Mouse (Mus musculus) cerebellum, postnatal 14 days (tissue): Measurements from ENCODE around the gene Ptgfr.

Experiments used
- DNase-seq, 2 experiments: peaks; one replicate each; pipeline ENCODE4 v3.0.0; 2021; ENCODE audit warnings: mixed read lengths in 2 of 2

Gene Ptgfr

DNA sequence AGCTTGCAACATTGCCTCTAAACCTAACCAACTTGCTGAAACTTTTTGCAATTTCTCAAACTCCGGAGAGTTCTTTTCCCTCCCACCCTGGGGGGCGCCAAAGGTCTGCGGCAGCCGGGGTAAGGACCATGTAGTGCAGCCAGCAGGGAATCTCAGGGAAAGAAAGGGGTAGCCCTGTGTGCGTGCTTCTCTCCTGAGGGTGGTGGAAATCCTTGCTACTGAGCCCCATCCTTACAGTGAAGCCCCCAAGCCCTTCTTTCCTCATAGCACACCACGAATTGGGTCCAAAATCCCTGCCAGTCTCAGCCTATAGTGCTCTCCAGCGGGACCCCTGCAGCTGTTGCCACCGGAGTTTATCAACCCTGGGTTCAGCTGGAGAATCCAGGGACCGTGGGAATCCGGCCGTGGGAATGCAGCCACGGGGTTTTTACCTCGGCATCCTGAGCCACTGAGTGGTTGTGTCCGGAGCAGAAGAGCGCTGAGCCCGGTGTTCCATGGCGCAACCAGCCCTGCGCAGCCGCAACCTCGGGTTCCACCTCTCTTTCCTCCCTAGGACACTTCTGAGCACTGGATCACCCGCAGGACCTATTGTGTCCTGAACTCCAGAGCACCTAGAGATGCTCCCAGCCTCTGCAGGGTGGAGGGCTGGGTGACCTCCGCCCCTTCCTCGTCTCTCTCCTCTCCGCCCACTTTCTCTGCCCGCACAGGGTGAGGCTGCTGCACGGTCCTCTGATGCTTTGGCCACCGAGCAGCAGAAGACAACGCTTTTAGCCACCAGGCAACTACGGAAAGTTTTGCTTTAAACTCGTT, at the start of gene Ptgfr:
Ptgfr (minus strand) TSS at position 760 of the 810 bp plus-strand sequence.
- peak; percentile 20 to 36 for DNase-seq

DNA sequence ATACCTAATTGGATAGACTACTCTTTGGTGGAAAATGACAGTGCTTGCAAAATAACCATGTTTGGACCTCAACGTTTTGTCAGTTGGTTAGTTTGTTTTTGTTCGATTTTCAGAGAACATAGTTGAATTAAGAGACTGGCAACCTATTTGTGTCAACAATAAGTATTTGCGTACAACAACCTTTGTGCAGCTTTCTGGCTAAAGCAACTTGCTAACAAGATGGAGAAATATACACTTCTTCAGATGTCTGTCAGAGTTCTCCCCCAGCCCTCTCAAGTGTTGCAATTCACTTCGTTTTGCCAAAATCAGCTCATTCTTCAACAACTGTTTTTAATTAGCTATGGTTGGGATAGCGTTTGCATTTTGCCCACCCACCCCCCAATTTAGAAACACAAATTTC, 46.5 kb upstream of the Ptgfr start:
- no peak for DNase-seq

DNA sequence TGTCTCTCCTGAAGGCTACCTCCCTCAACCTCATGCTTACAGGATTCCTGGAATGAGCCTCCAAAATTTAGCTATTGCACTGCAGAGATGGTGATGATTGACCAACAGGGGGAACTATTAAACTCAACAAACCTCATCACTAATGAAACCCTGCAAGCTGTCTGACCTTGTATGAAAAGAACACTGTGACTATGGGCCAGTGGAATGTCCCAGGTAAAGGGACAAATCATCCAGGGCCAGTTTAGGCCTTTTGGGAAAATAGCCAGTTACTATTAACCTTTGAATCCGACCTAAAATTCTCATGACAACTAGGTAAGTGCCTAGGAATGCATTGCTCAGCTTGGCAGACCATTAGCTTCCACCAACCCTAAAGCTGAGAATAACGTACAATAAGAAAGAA, 42.6 kb upstream of the Ptgfr start:
- DNase-seq = no peak

DNA sequence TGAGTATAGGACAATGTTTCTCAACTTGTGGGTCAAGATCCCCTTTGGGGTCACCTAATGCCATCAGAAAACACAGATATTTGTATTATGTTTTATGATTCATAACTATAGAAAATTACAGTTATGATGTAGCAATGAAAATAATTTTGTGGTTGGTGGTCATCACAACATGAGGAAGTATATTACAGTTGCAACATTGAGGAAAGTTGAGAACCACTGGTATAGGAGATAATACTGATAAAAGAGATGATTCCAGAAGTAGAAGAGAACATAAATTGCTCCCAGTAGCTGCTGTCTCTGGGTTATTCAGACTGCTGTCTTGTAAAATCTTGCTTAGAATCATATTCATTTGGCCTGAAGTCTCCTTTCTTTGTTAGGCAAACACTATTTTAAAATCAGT, 31.5 kb upstream of the Ptgfr start:
- DNase-seq = no peak

DNA sequence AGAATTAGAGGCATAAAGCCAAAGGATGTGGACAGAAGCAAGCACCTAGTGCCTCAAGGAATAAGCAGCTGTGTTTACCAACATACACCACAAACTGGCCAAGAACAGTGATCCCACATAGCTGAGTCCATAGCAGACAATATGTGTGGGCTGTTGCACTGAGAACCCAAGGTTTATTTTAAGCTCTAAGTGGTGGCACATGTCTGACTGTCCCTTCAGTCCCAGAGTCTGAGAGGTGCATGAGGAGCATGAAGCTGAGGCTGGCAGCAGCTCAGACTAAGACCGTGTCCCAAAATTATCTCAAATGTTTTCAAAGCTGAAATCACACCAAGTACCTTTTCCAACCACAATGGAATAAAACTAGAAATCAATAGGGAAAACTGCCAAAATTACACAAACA, 13.9 kb upstream of the Ptgfr start:
- no peak for DNase-seq

DNA sequence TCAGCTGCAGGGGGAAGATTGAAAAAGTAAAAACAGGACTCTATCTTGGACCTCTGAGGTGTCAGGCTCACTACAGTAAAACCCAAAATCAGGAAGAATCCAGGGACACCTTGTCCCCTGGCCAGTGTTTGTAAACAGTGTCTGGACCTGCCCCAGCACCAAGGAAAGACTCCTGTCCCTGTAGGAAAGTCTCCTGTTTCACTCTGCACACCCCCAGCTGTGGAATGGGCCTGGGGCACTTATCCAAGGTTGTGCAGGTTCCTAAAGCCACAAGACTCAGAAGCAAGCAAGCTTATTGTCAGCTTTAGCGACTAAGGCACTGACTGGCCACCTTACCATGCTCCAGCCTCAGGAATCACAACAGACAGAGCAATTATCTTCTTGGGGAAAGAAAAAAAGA, 13.2 kb upstream of the Ptgfr start:
- DNase-seq = no peak

DNA sequence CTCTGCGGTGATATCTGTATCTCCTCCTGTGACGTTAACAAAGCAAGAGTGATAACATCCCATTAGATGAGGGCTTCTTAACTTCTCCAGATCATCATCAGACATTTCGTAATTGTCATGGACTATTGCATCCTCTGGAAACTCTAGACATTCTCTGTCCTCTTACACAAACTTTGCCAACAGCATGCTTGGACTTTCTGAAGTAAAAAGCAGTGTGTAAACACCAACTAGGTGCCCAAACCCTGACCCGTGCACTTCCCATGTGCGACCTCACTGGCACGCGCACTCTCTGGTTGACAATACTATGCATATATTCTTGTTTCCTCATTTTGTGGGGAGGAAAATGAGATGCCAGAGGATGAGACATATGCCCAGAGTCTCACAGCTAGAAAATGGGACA, 8.9 kb upstream of the Ptgfr start:
- DNase-seq = no peak

DNA sequence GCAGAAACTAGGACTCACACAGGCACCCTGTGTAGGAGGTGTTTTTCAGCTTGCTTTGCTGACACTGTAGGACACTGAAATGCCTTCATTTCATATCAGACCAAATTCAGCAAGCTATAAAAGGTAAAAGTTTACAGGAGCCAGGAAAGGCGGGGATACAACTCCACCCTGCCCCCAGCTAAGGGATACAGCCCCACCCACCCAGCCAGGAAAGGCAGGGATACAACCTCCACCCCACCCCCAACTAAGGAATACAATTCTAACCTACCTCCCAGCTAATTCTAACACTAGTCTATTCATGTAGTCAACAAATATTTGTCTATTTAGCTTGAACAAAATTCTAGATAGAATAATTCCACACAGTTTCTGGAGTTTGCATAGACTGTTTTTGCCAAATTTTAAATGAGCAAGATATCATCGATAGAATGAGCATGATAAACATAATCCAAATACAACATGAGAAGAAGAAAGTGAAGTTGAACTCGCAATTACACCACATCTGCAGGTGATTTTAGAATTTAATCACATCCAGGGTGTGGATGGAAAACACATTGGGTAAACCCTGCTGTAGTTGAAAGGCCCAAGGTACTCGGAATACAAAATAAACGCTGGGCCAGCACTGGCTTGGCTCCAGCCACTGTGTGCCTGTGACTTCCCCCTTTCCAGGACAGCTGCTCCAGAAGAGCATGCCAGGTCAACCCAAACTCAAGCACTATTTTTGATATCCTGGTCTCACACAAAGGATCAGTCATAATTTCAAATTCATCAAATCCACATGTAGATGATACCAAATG, 7.1 kb upstream of the Ptgfr start:
- peak; percentile 26 to 31 for DNase-seq

DNA sequence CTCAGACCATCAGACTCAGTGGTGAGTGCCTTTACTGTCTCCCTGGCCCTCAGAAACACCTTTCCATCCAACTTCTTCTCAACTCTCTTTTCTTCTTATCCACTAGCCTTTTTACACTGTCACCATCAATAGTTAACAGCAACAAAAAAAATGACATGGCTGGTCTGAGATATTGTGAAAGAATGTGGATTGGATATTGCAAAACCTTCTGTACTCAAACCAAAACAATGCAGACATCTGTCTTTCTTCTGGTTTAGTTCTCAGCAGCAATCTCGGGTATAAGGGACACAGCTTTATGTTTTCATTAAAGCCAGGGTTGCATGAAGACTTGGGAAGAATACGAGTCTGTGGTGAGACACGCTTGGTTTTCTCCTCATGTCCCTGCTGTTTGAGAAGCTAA, 3.3 kb upstream of the Ptgfr start:
- no peak for DNase-seq

DNA sequence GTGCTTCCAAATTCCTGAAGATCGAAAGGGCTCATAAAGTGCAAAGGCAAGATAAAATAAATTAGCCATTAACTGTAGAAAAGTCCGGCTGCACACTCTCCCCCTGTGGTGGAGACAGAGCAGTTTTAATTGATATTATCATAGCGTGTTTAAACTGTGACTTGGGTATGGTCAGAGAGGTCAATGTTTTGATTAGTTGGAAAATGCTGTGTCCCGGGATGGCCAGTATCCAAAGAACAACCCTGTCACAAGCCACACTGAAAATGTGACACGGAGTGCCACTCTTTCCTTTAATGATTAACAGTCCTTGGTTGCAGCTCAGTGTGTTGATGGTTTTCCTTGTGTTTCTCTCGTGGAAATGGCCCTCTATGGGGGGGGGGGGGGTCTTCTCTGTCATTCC, 942 bp upstream of the Ptgfr start:
- no peak for DNase-seq

DNA sequence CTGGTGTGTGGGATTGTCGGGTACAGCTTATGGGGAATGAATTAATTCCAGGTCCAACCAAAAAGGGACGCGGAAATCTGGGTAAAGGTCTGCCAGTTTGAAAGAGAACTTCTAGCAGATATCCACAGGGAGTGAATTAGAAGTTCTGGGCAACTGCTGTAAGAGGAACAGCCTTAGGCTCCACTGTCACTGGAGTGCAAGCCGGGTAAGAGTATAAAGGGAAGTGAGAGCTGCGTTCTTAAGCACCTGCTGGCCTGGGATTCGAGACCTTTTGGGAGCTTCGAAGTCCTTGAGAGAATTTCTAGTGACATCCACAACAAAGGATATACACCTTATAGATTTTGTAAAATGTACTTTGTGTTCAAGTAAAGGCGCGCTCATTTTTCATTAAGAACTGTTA, 319 bp upstream of the Ptgfr start:
- no peak for DNase-seq

DNA sequence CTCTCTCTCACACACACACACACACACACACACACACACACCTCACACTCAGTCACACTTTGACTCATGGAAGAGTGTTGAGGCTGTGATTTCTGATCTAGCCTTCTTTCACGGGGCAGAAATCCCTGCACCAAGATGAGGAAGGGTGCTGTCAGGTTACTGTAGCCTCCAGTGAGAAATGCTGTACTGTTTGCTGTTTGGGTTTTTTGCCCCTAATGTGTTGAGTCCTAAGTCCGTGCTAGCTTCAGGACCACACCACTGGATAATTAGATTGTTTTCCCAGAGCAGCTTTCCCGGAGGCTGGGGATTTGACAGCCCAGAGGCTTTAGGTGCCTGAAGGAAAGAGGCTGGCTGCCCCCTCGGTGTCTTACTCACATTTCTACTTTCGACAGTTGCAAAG, 979 bp downstream of the Ptgfr start:
- DNase-seq = no peak

DNA sequence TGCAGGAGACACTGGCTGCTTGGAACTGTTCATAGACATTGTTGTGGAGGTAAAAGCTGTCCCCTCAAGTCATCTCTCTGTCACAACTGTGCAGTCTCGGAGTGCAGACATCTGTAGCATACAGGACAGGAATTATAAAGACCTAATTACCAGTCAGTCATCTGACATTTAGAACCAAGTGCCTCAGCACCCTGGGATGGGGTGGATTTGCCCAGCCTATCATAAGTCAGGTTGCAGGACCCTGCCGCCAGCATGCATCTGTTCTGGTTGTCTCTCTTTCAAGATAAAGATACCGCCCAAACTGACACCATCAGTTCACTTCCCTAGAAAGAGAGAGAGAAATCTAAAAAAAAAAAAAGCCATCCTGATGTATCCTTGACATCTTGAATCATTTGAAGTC, 1.6 kb downstream of the Ptgfr start:
- no peak for DNase-seq

DNA sequence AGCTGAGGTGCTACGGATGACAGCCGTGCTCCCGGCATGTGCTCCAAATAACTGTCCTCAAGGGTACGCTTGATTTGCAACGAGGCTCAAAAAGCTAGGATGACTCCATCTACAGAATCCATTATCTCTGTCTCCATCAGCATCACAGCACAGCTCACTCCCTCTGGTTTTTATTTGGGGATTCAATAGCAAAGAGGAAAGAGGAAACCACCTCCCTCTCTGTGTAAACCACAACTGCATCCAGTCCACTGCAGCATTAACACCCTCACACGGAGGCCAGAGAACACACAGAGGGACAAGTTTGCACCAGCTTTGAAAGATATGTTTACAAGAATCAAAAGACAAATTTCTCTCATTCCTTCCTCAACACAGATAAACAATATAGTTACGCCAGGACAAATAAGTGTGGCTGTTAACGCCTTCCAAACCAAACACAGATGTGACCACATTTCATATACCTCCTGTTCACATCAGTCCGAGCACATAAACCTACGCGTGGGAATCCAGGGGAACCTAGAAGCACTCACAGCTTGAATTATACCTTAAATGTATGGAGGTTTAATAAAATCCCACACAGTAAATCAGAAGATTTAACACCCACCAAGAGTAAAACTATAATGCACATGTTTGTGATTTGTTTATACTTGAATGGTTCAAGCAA, 9.3 kb downstream of the Ptgfr start:
- no peak for DNase-seq

DNA sequence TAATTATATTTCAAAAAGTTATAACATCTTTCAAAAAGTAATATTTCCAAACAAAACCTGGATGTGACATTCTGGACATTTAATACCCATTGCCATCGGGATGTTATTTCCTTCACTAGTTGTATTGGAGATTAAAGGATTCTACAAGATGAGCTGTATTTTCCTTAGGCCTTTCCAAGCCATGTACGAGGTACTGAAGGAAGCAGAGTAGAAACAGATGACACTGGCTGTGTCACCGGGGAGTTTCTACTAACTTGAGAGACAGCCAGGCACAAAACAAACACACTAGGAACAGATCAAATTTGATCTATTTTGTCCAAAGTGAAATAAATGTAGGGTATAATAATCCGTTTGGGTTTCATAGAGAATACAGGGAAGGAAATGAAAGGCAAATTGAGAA, 17.6 kb downstream of the Ptgfr start:
- DNase-seq = no peak

DNA sequence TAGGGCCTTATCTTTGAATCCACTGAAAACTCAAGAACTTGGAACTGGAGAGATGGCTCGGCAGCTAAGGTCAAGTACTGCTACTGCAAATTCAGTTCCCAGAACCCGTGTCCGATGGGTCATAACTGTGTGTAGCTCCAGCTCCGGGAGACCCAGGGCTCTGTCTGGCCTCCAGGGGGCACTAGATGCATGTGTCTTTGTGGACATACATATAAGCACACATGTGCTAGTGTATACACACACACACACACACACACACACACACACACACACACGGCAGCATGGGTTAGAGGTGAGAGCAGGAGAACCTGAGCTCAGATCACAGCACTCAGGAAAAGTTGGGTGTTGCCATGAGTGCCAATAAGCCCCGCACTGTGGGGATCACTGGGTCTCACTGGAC, 19.2 kb downstream of the Ptgfr start:
- DNase-seq = peak; percentile 8 to 35

DNA sequence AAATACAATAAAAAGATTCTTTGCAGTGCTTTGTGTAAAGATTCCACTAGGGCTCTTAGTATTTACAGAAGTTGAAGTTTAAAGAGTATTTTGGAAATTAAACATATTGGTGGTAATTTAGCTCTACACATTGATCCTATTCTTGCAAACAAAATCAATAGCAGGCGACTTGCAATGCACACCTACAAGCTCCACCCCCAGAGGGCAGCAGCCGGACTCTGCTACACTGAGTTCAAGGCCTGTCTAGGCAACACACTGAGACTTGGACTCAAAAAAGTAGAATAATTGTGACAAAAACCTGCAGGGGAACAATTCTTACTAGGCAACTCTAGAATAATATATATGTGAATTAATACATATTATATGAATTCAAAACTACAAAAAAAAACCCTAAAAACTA, 28.8 kb downstream of the Ptgfr start:
- no peak for DNase-seq

DNA sequence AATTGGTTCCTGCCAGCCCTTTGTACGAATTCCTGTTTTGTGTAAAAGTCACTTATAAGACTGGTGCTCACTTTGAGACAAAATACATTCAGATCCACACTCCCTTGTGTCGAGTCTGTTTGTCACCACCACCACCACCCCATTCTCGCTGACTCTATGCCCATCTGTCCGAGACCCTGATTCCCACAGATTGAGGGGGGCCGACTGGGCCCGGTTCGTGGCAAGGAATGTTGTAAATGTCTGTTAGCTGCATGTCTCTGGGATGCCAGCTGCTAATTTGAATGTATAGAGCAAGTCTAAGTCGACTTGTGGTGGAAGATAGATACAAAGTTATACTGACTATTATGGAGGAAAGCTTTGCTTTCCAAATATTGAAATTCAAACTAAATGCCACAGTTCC, 48.8 kb downstream of the Ptgfr start:
- no peak for DNase-seq

DNA sequence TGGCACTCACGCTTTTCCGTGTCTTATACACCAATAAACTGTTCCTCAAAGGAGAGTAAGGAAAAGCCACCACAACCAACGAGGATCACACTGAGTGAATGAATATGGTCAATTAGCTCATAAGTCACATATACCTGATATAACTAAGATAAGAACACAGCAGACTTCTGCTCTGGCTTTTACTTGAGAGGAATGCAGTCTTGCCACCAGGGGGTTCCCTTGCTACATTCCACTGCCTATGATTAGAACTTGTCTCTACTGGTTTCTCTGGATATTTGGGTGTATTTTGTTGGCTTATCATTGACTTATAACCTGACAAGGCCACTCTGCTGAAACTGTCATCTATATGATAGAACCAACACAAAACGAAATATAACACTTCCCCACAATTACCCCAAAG, 62.3 kb downstream of the Ptgfr start:
- peak; percentile 16 to 26 for DNase-seq

DNA sequence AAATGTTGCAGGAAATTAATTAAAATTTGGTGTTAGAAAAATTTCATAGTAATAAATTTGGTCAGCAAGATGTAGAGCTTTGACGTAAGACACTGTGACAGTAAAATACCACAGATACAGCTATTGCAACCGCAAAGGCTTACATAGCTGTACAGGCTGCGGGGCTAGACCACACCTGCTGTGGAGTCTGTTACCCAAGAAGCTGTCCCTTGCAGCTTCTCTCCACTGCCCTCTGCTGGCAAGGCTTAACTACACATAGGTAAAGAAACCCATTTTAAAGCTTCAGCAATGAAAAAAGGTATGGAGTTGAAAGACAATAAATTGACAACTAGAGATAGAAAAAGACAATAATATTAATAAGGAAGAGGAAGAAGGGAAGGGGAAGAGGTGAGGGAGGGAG, 66.4 kb downstream of the Ptgfr start:
- DNase-seq = peak; percentile 57 to 62

DNA sequence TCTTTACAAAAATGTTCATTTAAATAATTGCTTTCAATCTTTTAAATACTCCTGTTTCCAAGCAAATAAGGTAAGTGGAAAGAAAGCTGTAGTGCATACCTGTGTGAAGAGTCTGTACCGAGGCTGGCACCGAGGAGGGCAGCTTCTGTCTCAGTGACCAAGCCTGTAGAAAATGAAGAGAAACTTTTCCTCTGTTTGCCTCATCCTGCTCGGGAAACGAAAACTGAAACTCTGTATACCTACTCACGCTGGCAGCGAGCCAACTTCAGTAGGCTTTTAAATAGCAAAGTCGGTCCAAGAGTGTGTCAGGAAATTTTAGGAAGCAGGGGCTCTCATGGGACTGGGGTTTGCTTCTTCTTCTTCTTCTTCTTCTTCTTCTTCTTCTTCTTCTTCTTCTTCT, 87.7 kb downstream of the Ptgfr start, which contains the start of gene Ifi44:
Ifi44 (minus strand) TSS at position 224 of the 400 bp plus-strand sequence.
- DNase-seq = no peak

DNA sequence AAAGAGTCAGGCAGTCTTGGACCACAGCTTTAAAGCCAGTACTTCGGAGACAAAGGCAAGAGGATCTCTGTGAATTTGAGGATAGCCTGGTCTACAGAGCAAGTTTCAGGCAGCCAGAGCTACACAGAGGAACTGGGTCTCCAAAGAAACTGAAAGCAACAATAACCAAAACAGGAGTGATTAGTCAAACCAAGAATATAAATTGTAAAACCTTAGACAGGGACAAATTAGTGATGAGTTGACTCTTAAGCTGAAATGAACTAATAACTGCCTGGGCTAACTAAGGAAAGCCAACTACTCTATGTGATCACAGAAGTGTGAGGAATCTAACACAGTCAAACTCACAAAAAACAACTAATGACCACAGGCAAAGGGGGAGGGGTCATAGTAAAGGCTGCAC, 88.9 kb downstream of the Ptgfr start:
- DNase-seq = no peak
